Mouse (Mus musculus): Measurements from ENCODE around the gene Sema7a. TPM values are rescaled to one million over a fixed set of nuclear protein-coding genes. Genes with fewer than 3 reads are reported as not detected.

Sema7a gene
- polyA plus RNA-seq, 1 experiment from 2014 or later = 0.72 TPM

Other genes starting within 250 kb of the Sema7a start
- gene Edc3, start 231.6 kb upstream of the Sema7a start, polyA plus RNA-seq (2015; fragmentation: Nextera tagmentation; extraction: Ambion mirVana) = 27.6 and 28.4 TPM in 2 replicates
- 55.6 and 63.1 TPM in 2 replicates for gene Clk3, start 174.3 kb upstream of the Sema7a start, polyA plus RNA-seq (2015; fragmentation: Nextera tagmentation; extraction: Ambion mirVana)
- gene Arid3b, start 103.3 kb upstream of the Sema7a start, polyA plus RNA-seq (2015; fragmentation: Nextera tagmentation; extraction: Ambion mirVana) = 7.5 and 8.7 TPM in 2 replicates
- 91.3 and 91.6 TPM in 2 replicates for gene Ubl7, start 29.1 kb upstream of the Sema7a start, polyA plus RNA-seq (2015; fragmentation: Nextera tagmentation; extraction: Ambion mirVana)
- 6.4 and 22.4 TPM in 2 replicates for gene Cyp11a1, start 66.3 kb downstream of the Sema7a start, polyA plus RNA-seq (2015; fragmentation: Nextera tagmentation; extraction: Ambion mirVana)
- gene Stra6, start 123.7 kb downstream of the Sema7a start, polyA plus RNA-seq (2015; fragmentation: Nextera tagmentation; extraction: Ambion mirVana) = 2.6 and 3.3 TPM in 2 replicates
- gene Ccdc33, start 178.7 kb downstream of the Sema7a start, polyA plus RNA-seq (2015; fragmentation: Nextera tagmentation; extraction: Ambion mirVana) = 0.39 and 0.82 TPM in 2 replicates